9 mouse cellular contexts compared by ENCODE assay signal in the genomic region with DNA sequence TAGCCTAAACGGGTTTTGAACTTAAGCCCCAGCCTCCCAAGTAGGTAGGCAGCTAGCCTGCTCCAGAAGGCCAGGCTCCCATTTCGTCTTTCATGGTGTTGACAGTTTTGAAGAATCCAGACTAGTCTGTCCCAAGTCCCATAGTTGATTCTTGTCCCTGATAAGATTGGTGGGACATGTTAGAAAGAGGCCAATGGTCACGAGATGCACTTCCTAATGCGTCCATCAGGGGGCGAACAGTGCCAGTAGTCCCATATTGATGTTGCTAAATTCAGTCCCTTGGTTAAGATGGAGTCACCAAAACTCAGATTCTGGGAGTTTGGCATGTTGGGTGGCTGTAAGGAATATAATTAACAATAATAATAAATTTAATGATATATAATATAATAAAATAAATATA. TPM values are rescaled to one million over a fixed set of nuclear protein-coding genes. Genes with fewer than 3 reads are reported as not detected.
DNase-seq lines count a peak whose midpoint lies in the region; ATAC-seq and TF ChIP-seq lines count a peak whose summit lies in the region.
"Had no signal": no experiment of that assay in that cellular context is flagged by ENCODE, and none has a peak within 500 bp of the region (broad histone marks: within the 10 kb centered on the region; RNA-seq: fewer than 3 reads in every experiment).

No protein-coding gene starts in this region.

- H3K9me3 ChIP-seq in kidney, embryonic 16.5 days (ENCODE audit: low read length), result no peaks in the 10 kb centered on the region
- H3K9me3 ChIP-seq in neural tube, embryonic 11.5 days (ENCODE audit: control insufficient read depth, low read length), result no peaks in the 10 kb centered on the region
- H3K9me3 ChIP-seq: liver, embryonic 15.5 days had no signal

- H3K9ac ChIP-seq in kidney, embryonic 16.5 days (replicated peaks; ENCODE audit: low read length), result no peak overlapping the region
- H3K9ac ChIP-seq in neural tube, embryonic 11.5 days (ENCODE audit: low read length), result no peak overlapping the region
- H3K9ac ChIP-seq: liver, embryonic 15.5 days had no signal

- H3ac ChIP-seq in C2C12 (ENCODE audit: control insufficient read depth, insufficient read length, low read depth), result no peak overlapping the region

- no peaks in the 10 kb centered on the region for H3K36me3 ChIP-seq in kidney, embryonic 16.5 days (ENCODE audit: insufficient read depth, low read length)
- no peaks in the 10 kb centered on the region for H3K36me3 ChIP-seq in C2C12 (ENCODE audit: control insufficient read depth, insufficient read depth)
- no peaks in the 10 kb centered on the region for H3K36me3 ChIP-seq in neural tube, embryonic 11.5 days (ENCODE audit: control insufficient read depth, insufficient read depth, low read length)
- H3K36me3 ChIP-seq: liver, embryonic 15.5 days had no signal

- no peak overlapping the region for H3K4me3 ChIP-seq in kidney, embryonic 16.5 days (ENCODE audit: low read length)
- no peak overlapping the region for H3K4me3 ChIP-seq in C2C12 (ENCODE audit: insufficient read depth, poor library complexity, severe bottlenecking)
- H3K4me3 ChIP-seq in neural tube, embryonic 11.5 days (ENCODE audit: low read depth, low read length), result no peak overlapping the region
- H3K4me3 ChIP-seq: liver, embryonic 15.5 days had no signal

- no peaks in the 10 kb centered on the region for H3K79me3 ChIP-seq in C2C12 (ENCODE audit: low read depth)

- no peaks in the 10 kb centered on the region for H3K79me2 ChIP-seq in C2C12 (ENCODE audit: control insufficient read depth, insufficient read depth)

- TF ChIP-seq CTCF in C2C12 (IDR thresholded peaks at IDR 0.05; ENCODE audit: control insufficient read depth, insufficient read depth, insufficient read length), result no peak

- peak; percentile 56 for DNase-seq in kidney, adult 18-20 months
- peak; percentile 10 for DNase-seq in Muller cell, postnatal 12 days (ENCODE audit: inconsistent ontology term)
- DNase-seq in cerebellum, postnatal 10 days, result peak; percentile 80 to 82
- peak; percentile 75 for DNase-seq in kidney, postnatal 10 days
- peak; percentile 42 for DNase-seq in neural tube, embryonic 11.5 days (ENCODE audit: low spot score)

- H3K27me3 ChIP-seq in kidney, embryonic 16.5 days (ENCODE audit: insufficient read depth, low read length), result no peaks in the 10 kb centered on the region
- H3K27me3 ChIP-seq in C2C12 (ENCODE audit: control insufficient read depth, insufficient read depth, insufficient read length), result peaks cover 18% of the 10 kb centered on the region
- H3K27me3 ChIP-seq in neural tube, embryonic 11.5 days (ENCODE audit: control insufficient read depth, insufficient read depth, low read length), result no peaks in the 10 kb centered on the region
- H3K27me3 ChIP-seq: liver, embryonic 15.5 days had no signal

- H3K4me1 ChIP-seq in kidney, embryonic 16.5 days (ENCODE audit: insufficient read depth, low read length), result no peaks in the 10 kb centered on the region
- no peaks in the 10 kb centered on the region for H3K4me1 ChIP-seq in neural tube, embryonic 11.5 days (ENCODE audit: control insufficient read depth, insufficient read depth, low read length)
- H3K4me1 ChIP-seq: liver, embryonic 15.5 days had no signal

- ATAC-seq in kidney, embryonic 16.5 days (ENCODE audit: low FRiP score, low TSS enrichment), result no peak
- no peak for ATAC-seq in neural tube, embryonic 11.5 days (ENCODE audit: insufficient read depth, low FRiP score, low TSS enrichment)
- ATAC-seq in monocyte, adult 5-6 weeks (replicated peaks; ENCODE audit: insufficient number of reproducible peaks, low FRiP score, low TSS enrichment, poor library complexity, severe bottlenecking), result no peak

- no peak overlapping the region for H3K27ac ChIP-seq in kidney, embryonic 16.5 days (ENCODE audit: low read length)
- H3K27ac ChIP-seq in neural tube, embryonic 11.5 days (ENCODE audit: low read depth, low read length), result no peak overlapping the region
- H3K27ac ChIP-seq: liver, embryonic 15.5 days had no signal

- 35% methylated on average over 5 of the region's 5 CpGs for WGBS in kidney, embryonic 16.5 days
- WGBS in neural tube, embryonic 11.5 days, result 34% methylated on average over 5 of the region's 5 CpGs

- H3K4me2 ChIP-seq in kidney, embryonic 16.5 days (replicated peaks; ENCODE audit: low read depth, low read length), result no peak overlapping the region
- no peak overlapping the region for H3K4me2 ChIP-seq in neural tube, embryonic 11.5 days (ENCODE audit: low read depth)
- H3K4me2 ChIP-seq: liver, embryonic 15.5 days had no signal

TF ChIP-seq in C2C12, 6 proteins besides CTCF, POLR2A, EP300 and RAD21:
- TF ChIP-seq USF1 (IDR thresholded peaks at IDR 0.05; ENCODE audit: low read depth) (peak; percentile 4), MYOD1 (IDR thresholded peaks at IDR 0.05; ENCODE audit: control insufficient read depth, insufficient read length, low read depth) (no peak)

RNA-seq across cellular contexts. Expression of gene Tat, which starts 20.6 kb away (rescaled TPM):
- polyA plus RNA-seq in kidney, embryonic 16.5 days (2015; fragmentation: Nextera tagmentation; extraction: Ambion mirVana), result not detected in 2 replicates
- polyA plus RNA-seq in C2C12 (2012; fragmentation: generic; extraction: Trizol), result not detected
- not detected in 2 replicates for polyA plus RNA-seq in neural tube, embryonic 11.5 days (2014; fragmentation: Nextera tagmentation; extraction: Ambion mirVana)
- not detected in 3 replicates for total RNA-seq in monocyte, adult 5-6 weeks (2017)

RNA-seq across cellular contexts. Expression of gene Chst4, which starts 28.7 kb away (rescaled TPM):
- polyA plus RNA-seq in kidney, embryonic 16.5 days (2015; fragmentation: Nextera tagmentation; extraction: Ambion mirVana), result 0.32 TPM in 1 of 2 replicates, not detected in the other
- polyA plus RNA-seq in C2C12 (2012; fragmentation: generic; extraction: Trizol), result not detected
- not detected in 2 replicates for polyA plus RNA-seq in neural tube, embryonic 11.5 days (2014; fragmentation: Nextera tagmentation; extraction: Ambion mirVana)
- total RNA-seq in monocyte, adult 5-6 weeks (2017), result not detected in 3 replicates
- polyA plus RNA-seq: liver, embryonic 15.5 days had no signal

RNA-seq across cellular contexts. Expression of gene Marveld3, which starts 48.9 kb away (rescaled TPM):
- polyA plus RNA-seq in kidney, embryonic 16.5 days (2015; fragmentation: Nextera tagmentation; extraction: Ambion mirVana), result 3.9 and 4.0 TPM in 2 replicates
- polyA plus RNA-seq in C2C12 (2012; fragmentation: generic; extraction: Trizol), result not detected
- 0.29 and 0.47 TPM in 2 replicates for polyA plus RNA-seq in neural tube, embryonic 11.5 days (2014; fragmentation: Nextera tagmentation; extraction: Ambion mirVana)
- not detected in 3 replicates for total RNA-seq in monocyte, adult 5-6 weeks (2017)

Comparison
In these comparisons a context has a peak if more than half of its experiments do, and no peak if none do; other contexts are left out.
1. DNase-seq: peak in every context shown above with its lines; median percentile 81 in cerebellum, postnatal 10 days; 75 in kidney, postnatal 10 days; 56 in kidney, adult 18-20 months; 42 in neural tube, embryonic 11.5 days; 10 in Muller cell, postnatal 12 days.